Mouse (Mus musculus): ENCODE measurements around the gene Ppil4. TPM values are rescaled to one million over a fixed set of nuclear protein-coding genes. Genes with fewer than 3 reads are reported as not detected.

The Ppil4 gene
- polyA plus RNA-seq, 1 experiment from 2014 or later = 42.1 TPM

DNA sequence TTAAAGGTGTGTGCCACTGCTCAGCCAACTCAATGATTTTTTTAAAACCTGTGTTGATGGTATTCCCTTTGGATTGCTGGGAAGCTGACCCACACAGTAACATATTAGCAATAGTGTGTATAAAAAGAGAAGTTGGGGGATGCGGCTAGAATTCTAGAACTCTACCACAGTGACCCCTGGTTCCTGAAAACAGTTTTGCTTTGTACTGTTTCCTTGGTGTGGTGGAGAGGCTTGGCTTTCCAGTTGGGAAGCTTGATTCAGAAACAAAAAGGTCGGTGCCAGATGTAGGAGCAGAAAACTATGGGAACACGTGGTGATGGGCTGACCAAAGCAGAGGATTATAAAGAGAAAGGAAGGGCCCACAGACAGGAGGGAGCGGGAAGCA is 32.6 kb downstream of the Ppil4 start:
- 94% methylated on average over 4 of the region's 4 CpGs for WGBS
- H3K9me3 ChIP-seq (replicated peaks) = no peaks in the 10 kb centered on the region
- H3K36me3 ChIP-seq = peaks cover 28% of the 10 kb centered on the region
- H3K4me1 ChIP-seq = no peaks in the 10 kb centered on the region
- H3K27me3 ChIP-seq (replicated peaks) = no peaks in the 10 kb centered on the region
- no peak overlapping the region for H3K27ac ChIP-seq (replicated peaks)
- no peak for ATAC-seq (ENCODE audit: low FRiP score)
- H3K4me3 ChIP-seq (replicated peaks) = no peak overlapping the region
- H3K9ac ChIP-seq (replicated peaks) = no peak overlapping the region
- H3K4me2 ChIP-seq = no peak overlapping the region

DNA sequence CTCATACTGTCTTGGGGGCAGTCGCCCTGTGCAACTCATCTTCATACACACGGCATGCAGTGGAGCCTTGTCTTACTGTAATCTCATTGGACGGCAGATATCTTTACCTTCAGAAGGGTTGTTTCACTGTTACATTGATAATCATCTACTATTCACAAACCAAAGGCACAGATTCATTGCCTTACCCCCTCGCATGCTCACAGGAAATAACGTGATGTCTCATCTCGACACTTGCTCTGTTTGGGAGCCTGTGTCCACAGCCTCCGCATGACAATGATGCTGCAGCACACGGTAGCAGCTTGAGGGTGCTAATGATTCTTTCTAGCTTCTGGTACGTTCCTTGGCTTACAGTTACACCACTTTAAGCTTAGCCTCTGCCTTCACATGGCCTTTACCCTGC is 33.4 kb downstream of the Ppil4 start:
- no peaks in the 10 kb centered on the region for H3K4me1 ChIP-seq
- H3K9me3 ChIP-seq (replicated peaks) = no peaks in the 10 kb centered on the region
- ATAC-seq (ENCODE audit: low FRiP score) = no peak
- no peak overlapping the region for H3K4me2 ChIP-seq
- 95% methylated on average over 9 of the region's 9 CpGs for WGBS
- H3K4me3 ChIP-seq (replicated peaks) = no peak overlapping the region
- no peaks in the 10 kb centered on the region for H3K27me3 ChIP-seq (replicated peaks)
- no peak overlapping the region for H3K27ac ChIP-seq (replicated peaks)
- H3K9ac ChIP-seq (replicated peaks) = no peak overlapping the region
- peaks cover 23% of the 10 kb centered on the region for H3K36me3 ChIP-seq

DNA sequence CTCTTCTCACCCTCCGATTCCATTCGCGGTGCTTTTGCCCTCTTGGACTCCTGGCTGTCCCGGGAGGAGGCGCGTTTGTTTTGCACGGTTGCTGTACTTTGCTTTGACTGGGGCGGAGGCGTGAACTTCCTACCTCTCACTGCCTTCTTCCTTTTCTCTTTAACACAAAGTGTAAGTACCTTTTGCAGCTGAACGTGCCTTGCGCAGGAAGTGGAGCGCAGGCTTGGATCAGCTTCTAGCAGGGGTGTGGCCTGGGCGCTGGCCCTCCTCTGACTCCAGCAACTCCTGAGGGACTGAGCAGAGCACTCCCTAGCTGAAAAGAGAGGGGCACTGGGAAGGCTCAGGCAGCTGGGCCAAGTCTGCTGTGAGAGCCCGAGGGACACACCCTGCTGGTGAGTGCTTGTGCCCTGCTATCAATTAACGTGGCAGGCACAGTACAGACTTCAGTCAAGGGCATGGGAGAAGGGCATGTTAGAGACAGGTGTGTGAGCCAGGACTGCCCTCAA is 39.5 kb downstream of the Ppil4 start, which contains the start of gene Zc3h12d:
Zc3h12d (plus strand) TSS at position 300 of the 506 bp plus-strand sequence.
- Histone ChIP-seq H3K27ac (replicated peaks) (no peak within 1 kb of the TSS), H3K9me3 (replicated peaks) (no peaks in the 10 kb centered on the region), H3K4me2 (peak within 1 kb of the TSS; percentile 46), H3K4me1 (peaks cover 7% of the 10 kb centered on the region), H3K9ac (replicated peaks) (no peak within 1 kb of the TSS), H3K36me3 (no peaks in the 10 kb centered on the region), H3K27me3 (replicated peaks) (no peaks in the 10 kb centered on the region), H3K4me3 (replicated peaks) (no peak within 1 kb of the TSS; the same call in 1 of the 2 replicates)
- ATAC-seq (ENCODE audit: low FRiP score) = no peak
- 8% methylated on average over 15 of the region's 15 CpGs for WGBS

DNA sequence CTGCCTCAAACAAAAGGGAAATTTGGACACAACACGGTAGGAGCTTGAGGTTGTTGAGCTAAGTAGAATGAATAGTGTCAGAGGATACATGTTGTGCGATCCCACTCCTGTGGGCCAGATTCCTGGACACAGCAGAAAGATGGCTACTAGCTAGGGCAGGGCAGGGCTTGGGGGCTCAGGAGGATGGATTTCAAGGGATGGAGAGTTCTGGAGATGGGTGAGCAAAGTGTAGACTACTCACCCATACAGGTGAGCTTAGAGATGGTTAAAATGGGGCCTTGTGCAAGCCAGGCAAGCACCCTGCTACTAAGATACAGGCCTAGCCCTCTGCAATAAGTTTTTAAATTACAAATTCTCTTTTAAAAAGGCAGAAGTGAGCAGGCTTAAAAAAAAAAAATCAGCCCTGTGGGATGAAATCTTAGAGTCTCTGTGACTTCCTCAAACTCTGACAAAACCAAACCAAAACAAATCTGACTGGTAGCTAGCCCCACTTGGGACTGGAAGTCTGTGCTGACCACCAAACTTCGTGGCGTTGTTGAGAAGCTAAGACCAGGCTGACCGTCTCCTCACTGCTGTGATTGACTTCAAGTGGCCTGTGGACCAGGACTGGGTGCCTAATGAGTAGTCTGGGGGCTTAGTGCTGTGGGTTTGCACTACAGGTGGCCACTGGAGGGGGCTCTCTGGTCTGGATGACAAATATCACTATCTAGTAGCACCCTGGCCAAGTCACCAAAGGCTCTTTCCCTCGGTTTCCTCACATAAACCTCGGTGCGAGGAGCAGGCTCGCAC is 40.9 kb downstream of the Ppil4 start:
- Histone ChIP-seq H3K4me3 (replicated peaks) (no peak overlapping the region), H3K27ac (replicated peaks) (no peak overlapping the region), H3K9ac (replicated peaks) (no peak overlapping the region), H3K36me3 (no peaks in the 10 kb centered on the region), H3K9me3 (replicated peaks) (no peaks in the 10 kb centered on the region), H3K27me3 (replicated peaks) (no peaks in the 10 kb centered on the region), H3K4me2 (no peak overlapping the region), H3K4me1 (peaks cover 7% of the 10 kb centered on the region)
- no peak for ATAC-seq (ENCODE audit: low FRiP score)
- 89% methylated on average over 9 of the region's 9 CpGs for WGBS

DNA sequence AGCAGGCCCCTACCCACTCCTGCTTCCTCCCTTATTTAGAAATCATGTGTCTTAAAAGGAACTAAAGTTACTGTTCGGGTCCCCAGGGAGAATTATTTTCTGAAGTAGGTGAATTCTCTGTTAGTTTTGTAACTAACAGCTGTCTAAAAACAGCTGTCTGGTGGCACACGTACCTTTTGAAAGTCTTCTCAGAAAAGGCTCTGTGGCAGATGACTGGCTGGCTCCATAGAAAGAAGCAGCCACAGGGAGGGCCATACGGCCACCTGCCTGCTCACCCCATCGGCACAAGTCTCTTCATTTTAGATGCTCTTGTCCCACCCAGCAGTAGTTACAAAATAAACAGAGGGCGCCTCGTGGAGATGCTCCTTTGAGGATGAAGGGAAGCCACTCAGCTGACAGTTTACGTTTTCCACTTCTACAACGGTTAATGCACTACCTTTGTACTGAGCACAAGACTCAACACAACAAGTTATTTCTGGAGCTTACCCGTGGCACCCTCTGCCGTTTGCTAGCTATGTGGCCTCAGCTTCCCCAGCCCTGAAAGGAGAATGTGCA is 42.1 kb downstream of the Ppil4 start:
- peaks cover 7% of the 10 kb centered on the region for H3K4me1 ChIP-seq
- H3K36me3 ChIP-seq = no peaks in the 10 kb centered on the region
- H3K9me3 ChIP-seq (replicated peaks) = no peaks in the 10 kb centered on the region
- no peak overlapping the region for H3K4me2 ChIP-seq
- H3K4me3 ChIP-seq (replicated peaks) = no peak overlapping the region
- 78% methylated on average over 10 of the region's 10 CpGs for WGBS
- ATAC-seq (ENCODE audit: low FRiP score) = no peak
- no peak overlapping the region for H3K27ac ChIP-seq (replicated peaks)
- H3K9ac ChIP-seq (replicated peaks) = no peak overlapping the region
- no peaks in the 10 kb centered on the region for H3K27me3 ChIP-seq (replicated peaks)

DNA sequence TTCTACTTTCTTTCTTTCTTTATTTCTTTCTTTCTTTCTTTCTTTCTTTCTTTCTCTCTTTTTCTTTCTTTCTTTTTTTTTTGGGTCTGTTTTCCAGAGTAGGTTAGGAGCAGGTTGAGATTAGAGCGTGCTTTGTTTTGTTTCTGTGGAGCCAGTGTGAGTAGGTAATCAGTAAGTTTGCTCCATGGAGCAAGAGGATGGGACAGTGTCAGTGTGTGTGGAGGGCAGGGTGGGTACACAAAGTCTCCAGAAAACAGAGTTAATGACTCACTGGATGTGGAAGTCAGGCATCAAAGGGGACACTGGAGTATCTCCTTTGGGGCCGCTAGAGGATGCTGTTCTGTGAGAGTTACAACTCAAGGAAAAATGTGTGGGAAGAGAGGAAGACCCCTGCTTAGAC is 44.2 kb downstream of the Ppil4 start:
- ATAC-seq (ENCODE audit: low FRiP score) = no peak
- Histone ChIP-seq H3K36me3 (no peaks in the 10 kb centered on the region), H3K27me3 (replicated peaks) (no peaks in the 10 kb centered on the region), H3K4me3 (replicated peaks) (no peak overlapping the region), H3K4me1 (peaks cover 8% of the 10 kb centered on the region), H3K27ac (replicated peaks) (no peak overlapping the region), H3K9ac (replicated peaks) (no peak overlapping the region), H3K9me3 (replicated peaks) (no peaks in the 10 kb centered on the region), H3K4me2 (no peak overlapping the region)
- WGBS = 84% methylated on average over 2 of the region's 2 CpGs

DNA sequence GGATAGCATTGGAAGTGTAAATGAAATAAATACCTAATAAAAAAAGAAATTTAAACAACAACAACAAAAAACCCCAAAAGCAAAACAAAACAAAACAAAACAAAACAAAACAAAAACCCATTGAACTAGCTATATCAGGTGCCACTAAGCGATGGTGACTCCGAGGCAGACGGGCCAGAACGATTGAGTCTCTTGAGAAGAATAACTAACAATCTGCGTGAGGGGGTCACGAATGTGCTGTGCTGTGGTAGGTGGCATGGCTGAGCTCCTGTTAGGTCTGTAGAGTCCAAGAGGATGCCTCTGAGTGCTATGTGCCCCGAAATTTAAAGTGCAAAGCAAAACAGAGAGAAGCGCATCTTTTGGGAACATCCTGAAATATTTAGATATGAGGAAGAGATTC is 44.8 kb downstream of the Ppil4 start:
- H3K9ac ChIP-seq (replicated peaks) = no peak overlapping the region
- no peak overlapping the region for H3K4me3 ChIP-seq (replicated peaks)
- no peak overlapping the region for H3K27ac ChIP-seq (replicated peaks)
- H3K4me1 ChIP-seq = peaks cover 3% of the 10 kb centered on the region
- H3K4me2 ChIP-seq = no peak overlapping the region
- no peaks in the 10 kb centered on the region for H3K36me3 ChIP-seq
- ATAC-seq (ENCODE audit: low FRiP score) = no peak
- 93% methylated on average over 8 of the region's 8 CpGs for WGBS
- no peaks in the 10 kb centered on the region for H3K27me3 ChIP-seq (replicated peaks)
- H3K9me3 ChIP-seq (replicated peaks) = no peaks in the 10 kb centered on the region

DNA sequence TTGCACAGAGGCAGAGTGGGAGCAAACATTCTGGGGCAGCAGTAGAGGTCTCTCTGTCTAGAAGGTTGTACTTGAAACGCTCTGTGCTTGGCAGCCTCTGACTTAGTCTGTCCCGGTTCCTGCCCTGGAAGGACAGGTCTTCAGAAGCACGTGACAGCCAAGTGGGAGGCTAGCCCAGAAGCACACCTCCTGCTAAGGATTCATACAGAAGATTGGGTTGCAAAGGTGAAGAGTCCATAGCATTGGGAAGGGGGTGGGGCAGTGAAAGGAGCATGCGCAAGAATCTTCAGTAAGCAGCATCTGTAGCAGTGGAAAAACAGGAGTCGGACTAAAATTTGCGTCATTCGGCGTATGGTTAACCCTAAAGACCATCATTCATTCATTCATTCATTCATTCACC is 45.3 kb downstream of the Ppil4 start:
- Histone ChIP-seq H3K27me3 (replicated peaks) (no peaks in the 10 kb centered on the region), H3K4me1 (peaks cover 3% of the 10 kb centered on the region; the same call in 1 of the 2 replicates), H3K4me2 (no peak overlapping the region), H3K9ac (replicated peaks) (no peak overlapping the region), H3K27ac (replicated peaks) (no peak overlapping the region), H3K36me3 (no peaks in the 10 kb centered on the region), H3K4me3 (replicated peaks) (no peak overlapping the region), H3K9me3 (replicated peaks) (no peaks in the 10 kb centered on the region)
- ATAC-seq (ENCODE audit: low FRiP score) = no peak
- 94% methylated on average over 8 of the region's 8 CpGs for WGBS

DNA sequence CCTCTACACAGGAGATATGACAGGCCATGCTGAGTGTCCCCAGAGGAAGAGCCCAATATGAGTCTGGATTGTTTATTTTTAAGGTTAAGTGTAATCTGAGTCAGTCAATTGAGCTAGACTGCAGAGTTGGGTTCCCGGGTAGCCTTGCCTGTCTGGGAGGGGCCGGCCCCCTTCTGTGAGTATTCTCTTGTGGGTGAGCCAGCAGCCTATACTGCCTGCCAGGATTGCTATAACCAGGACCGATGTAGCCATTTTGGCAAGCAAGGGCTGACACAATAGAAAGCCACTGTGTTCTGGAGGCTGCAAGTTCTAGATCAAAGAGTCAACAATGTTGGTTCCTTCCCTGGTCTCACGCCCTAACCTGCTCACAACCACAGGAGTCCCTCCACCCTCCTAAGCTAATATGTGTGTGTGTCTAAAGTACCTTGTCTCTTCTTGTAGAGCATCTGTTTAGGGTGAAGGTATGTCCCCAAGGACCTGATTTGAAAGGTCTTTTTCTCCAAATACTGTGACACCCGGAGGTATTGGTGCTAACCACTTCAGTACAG is 46.3 kb downstream of the Ppil4 start:
- no peak for ATAC-seq (ENCODE audit: low FRiP score)
- Histone ChIP-seq H3K9ac (replicated peaks) (no peak overlapping the region), H3K27me3 (replicated peaks) (no peaks in the 10 kb centered on the region), H3K4me3 (replicated peaks) (no peak overlapping the region), H3K9me3 (replicated peaks) (no peaks in the 10 kb centered on the region), H3K4me1 (peaks cover 3% of the 10 kb centered on the region; the same call in 1 of the 2 replicates), H3K27ac (replicated peaks) (no peak overlapping the region), H3K4me2 (no peak overlapping the region), H3K36me3 (no peaks in the 10 kb centered on the region)
- 92% methylated on average over 5 of the region's 5 CpGs for WGBS

DNA sequence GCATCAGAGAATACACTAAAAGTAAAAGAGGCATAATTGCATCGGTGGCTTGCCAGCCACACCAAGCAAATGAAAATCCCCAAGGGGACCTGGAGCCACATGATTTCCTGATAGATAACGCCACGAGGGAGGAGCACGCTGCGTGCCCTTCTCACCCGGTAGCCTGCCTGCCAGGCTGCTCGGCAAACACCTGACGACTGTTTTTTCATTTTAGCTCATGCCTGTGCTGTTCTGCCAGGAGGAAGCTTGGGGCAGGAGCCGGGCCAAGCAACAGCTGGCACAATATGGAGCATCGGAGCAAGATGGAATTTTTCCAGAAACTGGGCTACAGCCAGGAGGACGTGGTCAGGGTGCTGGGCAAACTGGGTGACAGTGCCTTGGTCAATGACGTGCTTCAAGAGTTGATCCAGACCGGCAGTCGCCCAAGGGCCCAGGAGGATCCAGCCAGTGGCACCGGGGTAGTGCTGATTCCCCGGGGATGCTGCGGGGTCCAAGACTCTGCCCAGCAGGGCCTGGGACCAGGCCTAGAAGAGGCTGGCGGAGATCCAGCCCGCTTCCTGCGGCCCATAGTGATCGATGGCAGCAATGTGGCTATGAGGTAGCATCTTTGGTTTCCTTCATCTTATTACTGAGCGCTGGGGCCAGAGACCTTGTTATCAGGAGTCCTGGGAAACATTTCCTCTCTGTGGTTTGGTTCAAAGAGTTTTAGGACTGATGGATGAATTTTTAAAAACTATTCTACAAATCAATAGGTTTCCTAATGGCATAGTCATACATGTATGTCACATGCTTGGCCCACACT is 47.1 kb downstream of the Ppil4 start:
- Histone ChIP-seq H3K4me3 (replicated peaks) (no peak overlapping the region), H3K9me3 (replicated peaks) (no peaks in the 10 kb centered on the region), H3K9ac (replicated peaks) (no peak overlapping the region), H3K4me2 (no peak overlapping the region), H3K36me3 (no peaks in the 10 kb centered on the region), H3K4me1 (peaks cover 3% of the 10 kb centered on the region; the same call in 1 of the 2 replicates), H3K27ac (replicated peaks) (no peak overlapping the region), H3K27me3 (replicated peaks) (no peaks in the 10 kb centered on the region)
- ATAC-seq (ENCODE audit: low FRiP score) = no peak
- WGBS = 85% methylated on average over 22 of the region's 22 CpGs

DNA sequence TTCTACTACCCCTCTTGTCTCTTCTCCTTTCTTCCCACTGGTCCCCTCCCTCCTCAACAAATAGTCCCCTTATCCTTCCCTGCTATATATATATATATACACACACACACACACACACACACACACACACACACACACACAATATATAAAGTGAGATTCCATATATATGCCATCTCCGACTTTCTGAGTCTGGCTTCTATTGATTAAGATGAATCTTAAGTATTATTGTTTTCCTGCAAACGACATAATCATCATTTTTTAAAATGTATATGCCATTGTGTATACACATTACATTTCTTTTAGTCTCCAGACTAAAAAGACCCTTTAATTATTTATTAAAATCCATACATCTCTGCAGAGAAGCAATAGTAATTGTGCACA is 47.7 kb downstream of the Ppil4 start:
- H3K27me3 ChIP-seq (replicated peaks) = no peaks in the 10 kb centered on the region
- no peak overlapping the region for H3K4me2 ChIP-seq
- H3K9me3 ChIP-seq (replicated peaks) = no peaks in the 10 kb centered on the region
- no peak overlapping the region for H3K27ac ChIP-seq (replicated peaks)
- no peak for ATAC-seq (ENCODE audit: low FRiP score)
- no peaks in the 10 kb centered on the region for H3K36me3 ChIP-seq
- peaks cover 3% of the 10 kb centered on the region; the same call in 1 of the 2 replicates for H3K4me1 ChIP-seq
- H3K4me3 ChIP-seq (replicated peaks) = no peak overlapping the region
- WGBS = 75% methylated on average over 2 of the region's 2 CpGs
- no peak overlapping the region for H3K9ac ChIP-seq (replicated peaks)

Measured in neural tube, embryonic 15.5 days (tissue).